Comparison of ENCODE assay signal across 8 mouse cellular contexts in genomic region chr11:16950226-16950975, GRCm38 (mm10). TPM values are rescaled to one million over a fixed set of nuclear protein-coding genes. Genes with fewer than 3 reads are reported as not detected.
DNase-seq lines count a peak whose midpoint lies in the region; ATAC-seq and TF ChIP-seq lines count a peak whose summit lies in the region.

No protein-coding gene starts in this region.

- 33% methylated on average over 13 of the region's 13 CpGs for WGBS in embryonic facial prominence, embryonic 15.5 days
- WGBS in intestine, postnatal 0 days: 20% methylated on average over 13 of the region's 13 CpGs
- 5% methylated on average over 13 of the region's 13 CpGs for WGBS in small intestine, adult 2 months

- peak; percentile 45 for ATAC-seq in embryonic facial prominence, embryonic 15.5 days (ENCODE audit: insufficient number of reproducible peaks, low FRiP score, low TSS enrichment, low read depth)
- ATAC-seq in intestine, postnatal 0 days: no peak; the same call in none of the 2 replicates

- no peak for TF ChIP-seq CTCF in intestine, postnatal 0 days (IDR thresholded peaks at IDR 0.05; ENCODE audit: low read depth)
- no peak for TF ChIP-seq CTCF in small intestine, adult 2 months (IDR thresholded peaks at IDR 0.05; ENCODE audit: extremely low read depth, insufficient read length, insufficient replicate concordance, low read depth, low read length)

- no peak for TF ChIP-seq POLR2A in small intestine, adult 2 months (IDR thresholded peaks at IDR 0.05; ENCODE audit: low read depth, low read length)

- peak overlapping the region; percentile 44; the same call in 1 of the 2 replicates for H3K27ac ChIP-seq in embryonic facial prominence, embryonic 15.5 days (replicated peaks)
- H3K27ac ChIP-seq in intestine, postnatal 0 days (ENCODE audit: low read depth, low read length): no peak overlapping the region
- H3K27ac ChIP-seq in small intestine, adult 2 months (ENCODE audit: insufficient read depth, low read depth, low read length): 0 out of 2 replicates have a peak overlapping the region, but pooled peaks have one; percentile 6

- no peaks in the 10 kb centered on the region for H3K9me3 ChIP-seq in embryonic facial prominence, embryonic 15.5 days (replicated peaks)
- H3K9me3 ChIP-seq in intestine, postnatal 0 days (ENCODE audit: control insufficient read depth): no peaks in the 10 kb centered on the region

- peaks cover 21% of the 10 kb centered on the region; the same call in 1 of the 2 replicates for H3K4me1 ChIP-seq in embryonic facial prominence, embryonic 15.5 days
- no peaks in the 10 kb centered on the region for H3K4me1 ChIP-seq in intestine, postnatal 0 days (replicated peaks; ENCODE audit: control insufficient read depth, insufficient read depth, low read length)
- 0 out of 2 replicates have a peak, but pooled peaks cover 2% of the 10 kb centered on the region for H3K4me1 ChIP-seq in small intestine, adult 2 months (ENCODE audit: control insufficient read depth, insufficient read depth, insufficient read length, low read length)

- no peaks in the 10 kb centered on the region for H3K27me3 ChIP-seq in embryonic facial prominence, embryonic 15.5 days
- H3K27me3 ChIP-seq in intestine, postnatal 0 days (replicated peaks; ENCODE audit: control insufficient read depth, insufficient read depth, low read length): no peaks in the 10 kb centered on the region
- H3K27me3 ChIP-seq in small intestine, adult 2 months (ENCODE audit: control insufficient read depth, insufficient read depth, low read length): no peaks in the 10 kb centered on the region

- H3K4me2 ChIP-seq in embryonic facial prominence, embryonic 15.5 days (replicated peaks): peak overlapping the region; percentile 52
- H3K4me2 ChIP-seq in intestine, postnatal 0 days (replicated peaks; ENCODE audit: low read depth): peak overlapping the region; percentile 85

- peak overlapping the region; percentile 57 for H3K4me3 ChIP-seq in embryonic facial prominence, embryonic 15.5 days (replicated peaks)
- peak overlapping the region; percentile 62 for H3K4me3 ChIP-seq in intestine, postnatal 0 days (ENCODE audit: low read depth, low read length)
- H3K4me3 ChIP-seq in small intestine, adult 2 months (ENCODE audit: low read depth, low read length): peak overlapping the region; percentile 67

- peak; percentile 28 for DNase-seq in retina, embryonic 14.5 days (ENCODE audit: low spot score)
- DNase-seq in retina, postnatal 1 day: no peak
- DNase-seq in left cerebral cortex, adult 8-10 months (ENCODE audit: low spot score in 2 of 2): no peak
- no peak for DNase-seq in B cell, adult 2 months
- DNase-seq in cerebellum, adult 8-10 months: no peak

- H3K9ac ChIP-seq in embryonic facial prominence, embryonic 15.5 days: 0 out of 2 replicates have a peak overlapping the region, but pooled peaks have one; percentile 28
- peak overlapping the region; percentile 46; the same call in 1 of the 2 replicates for H3K9ac ChIP-seq in intestine, postnatal 0 days (ENCODE audit: low read depth, low read length)

- no peaks in the 10 kb centered on the region for H3K36me3 ChIP-seq in embryonic facial prominence, embryonic 15.5 days
- H3K36me3 ChIP-seq in intestine, postnatal 0 days (ENCODE audit: control insufficient read depth, insufficient read depth): no peaks in the 10 kb centered on the region
- H3K36me3 ChIP-seq in small intestine, adult 2 months (ENCODE audit: control insufficient read depth, insufficient read depth, low read length): no peaks in the 10 kb centered on the region

RNA-seq across cellular contexts. Expression of gene Fbxo48, which starts 0.8 kb away (rescaled TPM):
- polyA plus RNA-seq in embryonic facial prominence, embryonic 15.5 days (2015; fragmentation: Nextera tagmentation; extraction: Ambion mirVana): 0.98 and 1.2 TPM in 2 replicates
- polyA plus RNA-seq in intestine, postnatal 0 days (2015; fragmentation: Nextera tagmentation; extraction: Ambion mirVana): 0.17 and 0.25 TPM in 2 replicates
- polyA plus RNA-seq in small intestine, adult 2 months (2012; rRNA removed): 0.16 and 0.18 TPM in 2 replicates
- 1 to 10 TPM; 1.8 to 2.7 (median 2.0) TPM for total RNA-seq in left cerebral cortex, adult 8-10 months (2022)
